Mouse (Mus musculus) common myeloid progenitor, adult 5-6 weeks (primary cell): ENCODE measurements around the gene Dnmt3a. TPM values are rescaled to one million over a fixed set of nuclear protein-coding genes. Genes with fewer than 3 reads are reported as not detected.
A peak's percentile ranks its signal among the peaks of the same experiment; 100 is the strongest.
"Not testable (repeated sequence)": the region's sequence is repeated elsewhere in the genome, so short reads cannot be mapped to it uniquely, and the experiment has no call there.

Source experiments
- ATAC-seq: replicated peaks from 2 replicates; pipeline ENCODE4 v1.8.0; 2016; ENCODE audit warnings: low read depth, mild to moderate bottlenecking, moderate TSS enrichment, inconsistent platforms; ENCODE audit not compliant: poor library complexity, severe bottlenecking
- total RNA-seq: library from RNA; stranded (forward); fragments of 200-1000, 187-1606 nt; gene quantifications from 2 replicates; pipeline ENCODE4 v1.2.3, GENCODE M21; 2017

Dnmt3a gene
- total RNA-seq, 1 experiment from 2014 or later = 24.7 TPM

- no peak for ATAC-seq
These were observed 93.0 kb downstream of the Dnmt3a start for GRCm38 (mm10) chr12:3898811-3899210.

GRCm38 (mm10) chr12:3905436-3905835 lies 99.6 kb downstream of the Dnmt3a start:
- no peak for ATAC-seq

- no peak for ATAC-seq
These were observed 100.5 kb downstream of the Dnmt3a start for GRCm38 (mm10) chr12:3906308-3906707.

GRCm38 (mm10) chr12:3907008-3907407 lies 101.2 kb downstream of the Dnmt3a start:
- ATAC-seq = no peak

GRCm38 (mm10) chr12:3907418-3907817 lies 101.6 kb downstream of the Dnmt3a start:
- ATAC-seq = no peak

GRCm38 (mm10) chr12:3910466-3911093 lies 104.8 kb downstream of the Dnmt3a start:
- no peak for ATAC-seq

GRCm38 (mm10) chr12:3911831-3912348 lies 106.1 kb downstream of the Dnmt3a start:
- ATAC-seq = no peak

- ATAC-seq = no peak
These were observed 110.0 kb downstream of the Dnmt3a start for GRCm38 (mm10) chr12:3915852-3916251.

- no peak for ATAC-seq
These were observed 112.0 kb downstream of the Dnmt3a start for GRCm38 (mm10) chr12:3917668-3918341.

- no peak for ATAC-seq
These were observed 112.8 kb downstream of the Dnmt3a start for GRCm38 (mm10) chr12:3918577-3918976.

GRCm38 (mm10) chr12:3919423-3919822 lies 113.6 kb downstream of the Dnmt3a start:
- ATAC-seq = no peak

- ATAC-seq = peak; percentile 83
These were observed 120.3 kb downstream of the Dnmt3a start for GRCm38 (mm10) chr12:3926127-3926526.

- ATAC-seq = no peak
These were observed 123.0 kb downstream of the Dnmt3a start for GRCm38 (mm10) chr12:3928841-3929240.

- not testable (repeated sequence) for ATAC-seq
These were observed 124.5 kb downstream of the Dnmt3a start for GRCm38 (mm10) chr12:3930090-3930865.

- ATAC-seq = no peak
These were observed 136.2 kb downstream of the Dnmt3a start for GRCm38 (mm10) chr12:3942026-3942425.

- no peak for ATAC-seq
These were observed 138.8 kb downstream of the Dnmt3a start for GRCm38 (mm10) chr12:3944454-3945073.

- no peak for ATAC-seq
These were observed 141.7 kb downstream of the Dnmt3a start for GRCm38 (mm10) chr12:3947503-3947902.

- no peak for ATAC-seq
These were observed 148.8 kb downstream of the Dnmt3a start, which contains the start of gene Pomc for GRCm38 (mm10) chr12:3954651-3955050. Gene Pomc, plus strand, starts transcription at chr12:3954951.

- ATAC-seq = peak; percentile 30; the same call in 1 of the 2 replicates
These were observed 149.6 kb downstream of the Dnmt3a start for GRCm38 (mm10) chr12:3955371-3955770.

- no peak for ATAC-seq
These were observed 150.5 kb downstream of the Dnmt3a start for GRCm38 (mm10) chr12:3956351-3956750.
